14 mouse cellular contexts compared by ENCODE assay signal in the genomic region with DNA sequence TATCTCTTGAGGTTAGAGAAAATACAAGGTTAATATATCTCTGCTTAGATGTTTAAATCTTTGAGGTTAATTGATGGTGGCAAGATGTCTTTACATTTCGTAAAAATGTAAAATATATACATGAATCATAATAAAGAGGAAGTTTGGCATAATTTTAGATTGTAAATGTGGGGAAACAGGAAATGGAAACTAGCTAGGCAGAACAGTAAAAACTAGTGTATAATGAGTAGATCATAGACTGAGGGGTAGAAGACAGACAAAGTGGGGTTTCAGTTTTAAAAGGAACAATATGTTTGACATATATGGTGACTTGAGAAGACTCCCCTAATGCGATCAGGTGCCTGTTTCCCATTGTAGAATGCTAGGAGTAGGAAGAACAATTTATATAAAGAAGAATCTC.
"Had no signal": no experiment of that assay in that cellular context is flagged by ENCODE, and none has a peak within 500 bp of the region (broad histone marks: within the 10 kb centered on the region; RNA-seq: fewer than 3 reads in every experiment).

No protein-coding gene starts in this region.

- H3K27me3 ChIP-seq: limb, embryonic 12.5 days; midbrain, embryonic 13.5 days; neural tube, embryonic 15.5 days had no signal

- H3K27ac ChIP-seq: limb, embryonic 12.5 days; liver, embryonic 14.5 days; midbrain, embryonic 13.5 days; neural tube, embryonic 15.5 days had no signal

- H3K4me3 ChIP-seq: limb, embryonic 12.5 days; midbrain, embryonic 13.5 days; myocyte; neural tube, embryonic 15.5 days had no signal

- H3K9me3 ChIP-seq: limb, embryonic 12.5 days; midbrain, embryonic 13.5 days; neural tube, embryonic 15.5 days had no signal

- DNase-seq: kidney, adult 2 months; kidney, postnatal 36 days; layer of hippocampus, adult 9-11 months; layer of hippocampus, postnatal 36 days; liver; lung, adult 18-20 months; lung, postnatal 4 days; thymus, postnatal 14 days had no signal

- H3K4me2 ChIP-seq: limb, embryonic 12.5 days; midbrain, embryonic 13.5 days; neural tube, embryonic 15.5 days had no signal

- H3K36me3 ChIP-seq: limb, embryonic 12.5 days; midbrain, embryonic 13.5 days; neural tube, embryonic 15.5 days had no signal

- H3K9ac ChIP-seq: limb, embryonic 12.5 days; liver, embryonic 14.5 days; midbrain, embryonic 13.5 days; neural tube, embryonic 15.5 days had no signal

- H3K4me1 ChIP-seq: limb, embryonic 12.5 days; midbrain, embryonic 13.5 days; neural tube, embryonic 15.5 days had no signal

- ATAC-seq: intestine, embryonic 16.5 days; midbrain, embryonic 13.5 days had no signal
